Mouse (Mus musculus) heart, embryonic 11.5 days (tissue): ENCODE data around the gene Zfp689. TPM values are rescaled to one million over a fixed set of nuclear protein-coding genes. Genes with fewer than 3 reads are reported as not detected.

Source experiments
- ATAC-seq: fragments of 200-750 bp; cut with Nextera tagmentation; replicated peaks from 2 replicates; pipeline ENCODE4 v1.8.0; 2017; ENCODE audit warnings: moderate library complexity; ENCODE audit not compliant: insufficient number of reproducible peaks, low FRiP score, low TSS enrichment
- H3K27ac ChIP-seq: fragments of 300-500 bp; sonication (generic); 2 replicates; pipeline ENCODE4 v1.5.1; 2014; ENCODE audit warnings: mild to moderate bottlenecking, low read depth, low read length
- H3K27me3 ChIP-seq: fragments of 300-500 bp; sonication (generic); 2 replicates; pipeline ENCODE4 v1.6.1; 2014; ENCODE audit warnings: mild to moderate bottlenecking, low read length, mixed read lengths; ENCODE audit not compliant: control insufficient read depth, insufficient read depth
- H3K36me3 ChIP-seq: fragments of 300-500 bp; sonication (generic); 2 replicates; pipeline ENCODE4 v1.6.1; 2014; ENCODE audit warnings: mild to moderate bottlenecking, low read length, moderate library complexity, mixed read lengths; ENCODE audit not compliant: control insufficient read depth, insufficient read depth
- H3K4me1 ChIP-seq: fragments of 300-500 bp; sonication (generic); 2 replicates; pipeline ENCODE4 v1.6.1; 2014; ENCODE audit warnings: low read length; ENCODE audit not compliant: control insufficient read depth, insufficient read depth
- H3K4me2 ChIP-seq: fragments of 300-500 bp; sonication (generic); 2 replicates; pipeline ENCODE4 v1.6.1; 2014; ENCODE audit warnings: mild to moderate bottlenecking, moderate library complexity
- H3K4me3 ChIP-seq: fragments of 300-500 bp; sonication (generic); 2 replicates; pipeline ENCODE4 v1.5.1; 2014; ENCODE audit warnings: low read depth, low read length
- H3K9ac ChIP-seq: fragments of 300-500 bp; sonication (generic); 2 replicates; pipeline ENCODE4 v1.6.1; 2014; ENCODE audit warnings: mild to moderate bottlenecking, low read depth, low read length, moderate library complexity
- H3K9me3 ChIP-seq: fragments of 300-500 bp; sonication (generic); replicated peaks from 2 replicates; pipeline ENCODE4 v1.6.1; 2016; ENCODE audit warnings: low read length; ENCODE audit not compliant: control insufficient read depth
- WGBS: fragments of 180-500 bp; shearing (Covaris S2); extraction: QIAGEN DNeasy Blood & Tissue Kit; methylation state at CpG from one replicate; pipeline ENCODE4 v1.1.7; 2014; ENCODE audit not compliant: insufficient replicate concordance; 5-methylcytosine and 5-hydroxymethylcytosine counted together
- microRNA-seq: library from miRNA; unstranded; fragments of <30 nt; microRNA quantifications from one replicate; pipeline ENCODE4, GENCODE M21; 2016; ENCODE audit warnings: borderline number of aligned reads
- polyA plus RNA-seq: library from polyadenylated mRNA; unstranded; fragments of >200 nt; fragmentation: Nextera tagmentation; extraction: Ambion mirVana; gene quantifications from 2 replicates; pipeline ENCODE4 v1.2.1, GENCODE M21; 2014

Gene Zfp689
- polyA plus RNA-seq, 1 experiment from 2014 or later, result 5.8 TPM

- no peak overlapping the region for H3K4me2 ChIP-seq
- no peaks in the 10 kb centered on the region for H3K4me1 ChIP-seq
- H3K36me3 ChIP-seq, result no peaks in the 10 kb centered on the region
- no peak for ATAC-seq
- no peaks in the 10 kb centered on the region for H3K9me3 ChIP-seq
- H3K4me3 ChIP-seq, result no peak overlapping the region
- no peaks in the 10 kb centered on the region for H3K27me3 ChIP-seq
- 66% methylated on average over 3 of the region's 3 CpGs for WGBS
- no peak overlapping the region for H3K27ac ChIP-seq
- no peak overlapping the region for H3K9ac ChIP-seq
Measured at GRCm38 (mm10) chr7:127400355-127400754, 48.6 kb downstream of the Zfp689 start.

- 20% methylated on average over 7 of the region's 7 CpGs for WGBS
- Histone ChIP-seq H3K4me1 (peaks cover 13% of the 10 kb centered on the region), H3K9me3 (no peaks in the 10 kb centered on the region), H3K27me3 (no peaks in the 10 kb centered on the region), H3K4me3 (peak overlapping the region; percentile 71), H3K36me3 (no peaks in the 10 kb centered on the region), H3K4me2 (peak overlapping the region; percentile 68), H3K27ac (peak overlapping the region; percentile 66; the same call in 1 of the 2 replicates), H3K9ac (peak overlapping the region; percentile 39)
- ATAC-seq, result no peak
Measured at GRCm38 (mm10) chr7:127393944-127394333, 55.0 kb downstream of the Zfp689 start.

- no peaks in the 10 kb centered on the region for H3K9me3 ChIP-seq
- peak within 1 kb of the TSS; percentile 71 for H3K4me3 ChIP-seq
- no peaks in the 10 kb centered on the region for H3K27me3 ChIP-seq
- no peaks in the 10 kb centered on the region for H3K36me3 ChIP-seq
- under 1% methylated on average over 45 of the region's 45 CpGs for WGBS
- peak within 1 kb of the TSS; percentile 85 for H3K9ac ChIP-seq
- peak within 1 kb of the TSS; percentile 76 for H3K27ac ChIP-seq
- peaks cover 13% of the 10 kb centered on the region for H3K4me1 ChIP-seq
- H3K4me2 ChIP-seq, result peak within 1 kb of the TSS; percentile 68
- ATAC-seq, result peak; percentile 92
Measured at GRCm38 (mm10) chr7:127393157-127393943, 55.6 kb downstream of the Zfp689 start, which contains the start of gene E430018J23Rik. TSS of gene E430018J23Rik (minus strand) at chr7:127393629.

- H3K9me3 ChIP-seq, result no peaks in the 10 kb centered on the region
- peak overlapping the region; percentile 71 for H3K4me3 ChIP-seq
- no peak for ATAC-seq
- H3K4me2 ChIP-seq, result peak overlapping the region; percentile 68
- no peaks in the 10 kb centered on the region for H3K36me3 ChIP-seq
- H3K27me3 ChIP-seq, result no peaks in the 10 kb centered on the region
- H3K4me1 ChIP-seq, result peaks cover 13% of the 10 kb centered on the region
- 0 out of 2 replicates have a peak overlapping the region, but pooled peaks have one; percentile 85 for H3K9ac ChIP-seq
- H3K27ac ChIP-seq, result no peak overlapping the region
- WGBS, result 80% methylated on average over 8 of the region's 8 CpGs
Measured at GRCm38 (mm10) chr7:127392251-127392824, 56.6 kb downstream of the Zfp689 start.

Small RNAs within 50 kb of the gene (microRNA-seq; reads per million reads assigned to microRNA genes)
- not detected for gene Gm47278
- gene Mir7060, result 1.1 reads per million, percentile 15 among the genes with 10 or more reads in this experiment

Other genes starting within 250 kb of the Zfp689 start
- 17.5 and 23.7 TPM in 2 replicates for gene Tbc1d10b, start 240.7 kb downstream of the Zfp689 start, polyA plus RNA-seq
- 27.8 and 37.5 TPM in 2 replicates for gene Mylpf, start 240.3 kb downstream of the Zfp689 start, polyA plus RNA-seq
- 12.3 and 14.6 TPM in 2 replicates for gene Zfp553, start 216.1 kb downstream of the Zfp689 start, polyA plus RNA-seq
- 19.8 and 23.1 TPM in 2 replicates for gene Sept1, start 216.0 kb downstream of the Zfp689 start, polyA plus RNA-seq
- gene Zfp771, start 204.9 kb downstream of the Zfp689 start, polyA plus RNA-seq, result 35.6 and 39.7 TPM in 2 replicates
- gene Dctpp1, start 188.4 kb downstream of the Zfp689 start, polyA plus RNA-seq, result 184 and 197 TPM in 2 replicates
- gene Sephs2, start 175.1 kb downstream of the Zfp689 start, polyA plus RNA-seq, result 80.8 and 87.8 TPM in 2 replicates
- 0.46 and 0.68 TPM in 2 replicates for gene Itgal, start 152.9 kb downstream of the Zfp689 start, polyA plus RNA-seq
- 4.7 and 6.0 TPM in 2 replicates for gene Zfp768, start 103.6 kb downstream of the Zfp689 start, polyA plus RNA-seq
- gene Zfp747, start 73.1 kb downstream of the Zfp689 start, polyA plus RNA-seq, result 4.4 and 4.9 TPM in 2 replicates
- gene 9130019O22Rik, start 62.0 kb downstream of the Zfp689 start, polyA plus RNA-seq, result 3.7 and 5.5 TPM in 2 replicates
- 4.9 and 5.6 TPM in 2 replicates for gene E430018J23Rik, start 55.5 kb downstream of the Zfp689 start, polyA plus RNA-seq
- 4.6 and 4.8 TPM in 2 replicates for gene Zfp764, start 42.3 kb downstream of the Zfp689 start, polyA plus RNA-seq
- 14.7 and 23.5 TPM in 2 replicates for gene Zfp688, start 27.1 kb downstream of the Zfp689 start, polyA plus RNA-seq
- 39.7 and 41.1 TPM in 2 replicates for gene Prr14, start 10.5 kb upstream of the Zfp689 start, polyA plus RNA-seq
- 9.9 and 11.1 TPM in 2 replicates for gene Fbrs, start 30.0 kb upstream of the Zfp689 start, polyA plus RNA-seq
- gene Srcap, start 62.8 kb upstream of the Zfp689 start, polyA plus RNA-seq, result 36.8 and 46.6 TPM in 2 replicates
- 9.8 and 12.6 TPM in 2 replicates for gene Gm42715, start 70.4 kb upstream of the Zfp689 start, polyA plus RNA-seq
- gene Tmem265, start 112.2 kb upstream of the Zfp689 start, polyA plus RNA-seq, result 3.0 and 5.6 TPM in 2 replicates
- gene Phkg2, start 124.2 kb upstream of the Zfp689 start, polyA plus RNA-seq, result 41.5 and 44.9 TPM in 2 replicates
- gene Ccdc189, start 139.4 kb upstream of the Zfp689 start, polyA plus RNA-seq, result 8.7 and 10.0 TPM in 2 replicates
- gene Rnf40, start 139.6 kb upstream of the Zfp689 start, polyA plus RNA-seq, result 23.4 and 27.6 TPM in 2 replicates
- gene Zfp629, start 166.6 kb upstream of the Zfp689 start, polyA plus RNA-seq, result 11.2 and 12.0 TPM in 2 replicates